Mouse (Mus musculus): ENCODE measurements around the gene Inpp4b.

DNA sequence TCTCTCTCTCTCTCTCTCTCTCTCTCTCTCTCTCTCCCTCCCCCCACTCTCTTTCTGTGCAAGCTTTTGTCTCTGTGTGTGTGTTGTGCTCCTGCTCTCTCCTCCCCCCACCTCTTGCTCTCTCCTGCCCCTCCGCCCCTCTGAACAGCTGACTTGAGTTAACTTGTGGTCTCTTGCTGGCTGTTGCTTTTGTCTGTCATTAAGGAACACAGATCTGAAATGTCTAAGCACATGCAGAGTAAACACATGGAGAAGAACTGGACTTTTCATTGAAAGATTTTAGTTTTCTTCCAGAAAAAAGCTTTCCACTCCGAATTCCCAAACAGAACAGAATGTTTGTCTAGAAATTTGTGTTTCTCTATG is 425.9 kb downstream of the Inpp4b start:
- TF ChIP-seq CTCF (IDR thresholded peaks at IDR 0.05; ENCODE audit: low read depth) (no peak), EP300 (optimal IDR thresholded peaks at IDR 0.05) (no peak)

All from stomach, postnatal 0 days (tissue).